Mouse (Mus musculus): ENCODE measurements at regions not wholly inside any gene's neighbourhood (a gene's known extent, or its start where the extent isn't known, plus 50 kb on each side); places are given as distances from the start of the nearest gene placed in this dataset.

DNA sequence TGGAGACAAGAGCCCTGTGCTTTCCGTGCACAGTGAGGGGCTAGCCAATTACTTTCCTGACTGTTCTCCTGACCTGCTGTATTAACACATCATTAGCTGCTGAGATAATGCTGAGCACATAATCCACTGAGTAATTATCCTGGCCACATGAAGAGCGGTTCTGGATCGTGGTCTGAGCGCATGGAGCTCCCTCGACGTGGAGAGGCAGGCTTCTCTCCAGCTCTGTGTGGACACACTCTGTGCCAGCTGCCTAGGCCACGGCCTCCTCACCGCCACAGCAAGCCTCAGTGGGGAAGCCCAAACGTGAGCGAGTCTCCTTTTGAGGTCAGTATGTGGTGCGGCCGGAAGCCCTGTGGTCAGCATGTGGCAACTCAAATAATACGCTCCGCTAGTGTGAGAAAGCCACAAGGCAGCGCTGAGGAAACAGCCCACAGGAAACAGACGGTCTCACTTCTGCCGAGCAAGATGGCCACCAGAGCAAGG lies 60.7 kb upstream of the Lrig1 start:
- no peak for DNase-seq (ENCODE audit: low read depth, low spot score)
- no peaks in the 10 kb centered on the region for H3K36me3 ChIP-seq (ENCODE audit: control insufficient read depth in 1 of 2, insufficient read depth in 2 of 2, low read length in 2 of 2)
- H3K9me3 ChIP-seq (replicated peaks; ENCODE audit: insufficient read depth, low read length) = no peaks in the 10 kb centered on the region
- no peak overlapping the region for H3K4me3 ChIP-seq (ENCODE audit: control insufficient read depth in 1 of 2, insufficient read depth in 1 of 2, low read depth in 2 of 2, low read length in 2 of 2)
- no peaks in the 10 kb centered on the region for H3K79me2 ChIP-seq (ENCODE audit: control insufficient read depth, insufficient read depth, low read length, poor library complexity)
- TF ChIP-seq CHD1 (IDR thresholded peaks at IDR 0.05; ENCODE audit: low read depth, low read length) (no peak), POLR2AphosphoS5 (IDR thresholded peaks at IDR 0.05; ENCODE audit: borderline replicate concordance, low read depth, low read length) (no peak), HCFC1 (IDR thresholded peaks at IDR 0.05; ENCODE audit: low read depth, low read length) (no peak), BHLHE40 (IDR thresholded peaks at IDR 0.05; ENCODE audit: borderline replicate concordance, low read depth, low read length) (no peak), TAL1 (IDR thresholded peaks at IDR 0.05; ENCODE audit: low read length) (no peak), CTCF (IDR thresholded peaks at IDR 0.05 in 2 of 3, conservative IDR thresholded peaks at IDR 0.05 in 1 of 3; ENCODE audit: control insufficient read depth in 1 of 3, insufficient read depth in 1 of 3, low read depth in 2 of 3, low read length in 3 of 3, poor library complexity in 1 of 3, severe bottlenecking in 1 of 3) (no peak), CHD2 (IDR thresholded peaks at IDR 0.05; ENCODE audit: low read length) (no peak), UBTF (IDR thresholded peaks at IDR 0.05; ENCODE audit: borderline replicate concordance, insufficient read depth, low read depth, low read length) (no peak), RAD21 (IDR thresholded peaks at IDR 0.05; ENCODE audit: low read depth, low read length) (no peak), E2F4 (IDR thresholded peaks at IDR 0.05; ENCODE audit: borderline replicate concordance, low read depth, low read length) (no peak), GATA1 (IDR thresholded peaks at IDR 0.05; ENCODE audit: low read depth, low read length) (no peak), RCOR1 (IDR thresholded peaks at IDR 0.05; ENCODE audit: low read depth, low read length) (no peak), MAX (IDR thresholded peaks at IDR 0.05; ENCODE audit: low read length) (no peak), MAFK (IDR thresholded peaks at IDR 0.05; ENCODE audit: borderline replicate concordance, low read depth, low read length) (no peak), EP300 (IDR thresholded peaks at IDR 0.05; ENCODE audit: low read depth in 1 of 2, low read length in 2 of 2) (no peak), SIN3A (IDR thresholded peaks at IDR 0.05; ENCODE audit: low read length) (no peak), MAZ (IDR thresholded peaks at IDR 0.05; ENCODE audit: low read depth, low read length) (no peak), KAT2A (conservative IDR thresholded peaks at IDR 0.05; ENCODE audit: low read depth, low read length) (no peak), ZMIZ1 (IDR thresholded peaks at IDR 0.05; ENCODE audit: low read depth, low read length) (no peak)
- no peak overlapping the region for H3K9ac ChIP-seq (ENCODE audit: control insufficient read depth, low read depth, low read length, poor library complexity, severe bottlenecking)
- no peaks in the 10 kb centered on the region for H3K4me1 ChIP-seq (ENCODE audit: control insufficient read depth in 1 of 2, insufficient read depth in 2 of 2, low read length in 2 of 2)
- no peaks in the 10 kb centered on the region for H3K27me3 ChIP-seq (ENCODE audit: control insufficient read depth in 1 of 2, insufficient read depth in 2 of 2, low read length in 2 of 2)
- H3K27ac ChIP-seq (ENCODE audit: control insufficient read depth, low read depth, low read length) = no peak overlapping the region

GRCm38 (mm10) chr6:94759649-94760048 lies 59.7 kb upstream of the Lrig1 start:
- no peaks in the 10 kb centered on the region for H3K36me3 ChIP-seq (ENCODE audit: control insufficient read depth in 1 of 2, insufficient read depth in 2 of 2, low read length in 2 of 2)
- H3K4me1 ChIP-seq (ENCODE audit: control insufficient read depth in 1 of 2, insufficient read depth in 2 of 2, low read length in 2 of 2) = peaks cover 0 to 4% of the 10 kb centered on the region in 2 experiments; a peak in 1 of 4 replicates
- no peak for TF ChIP-seq USF2 (IDR thresholded peaks at IDR 0.05; ENCODE audit: borderline replicate concordance in 1 of 2, insufficient read depth in 1 of 2, low read depth in 1 of 2, low read length in 2 of 2)
- peak; percentile 73; the same call in 1 of the 2 replicates for TF ChIP-seq MAFK (IDR thresholded peaks at IDR 0.05; ENCODE audit: borderline replicate concordance, low read depth, low read length)
- TF ChIP-seq POLR2AphosphoS2 (IDR thresholded peaks at IDR 0.05; ENCODE audit: low read length) = no peak
- TF ChIP-seq GATA1 (IDR thresholded peaks at IDR 0.05; ENCODE audit: low read depth, low read length) = no peak
- TF ChIP-seq POLR2AphosphoS5 (IDR thresholded peaks at IDR 0.05; ENCODE audit: borderline replicate concordance, low read depth, low read length) = no peak
- no peak for TF ChIP-seq MXI1 (IDR thresholded peaks at IDR 0.05; ENCODE audit: low read depth, low read length)
- TF ChIP-seq ZMIZ1 (IDR thresholded peaks at IDR 0.05; ENCODE audit: low read depth, low read length) = no peak
- no peak for TF ChIP-seq GABPA (IDR thresholded peaks at IDR 0.05; ENCODE audit: low read depth, low read length)
- TF ChIP-seq MYB (IDR thresholded peaks at IDR 0.05; ENCODE audit: low read depth, low read length) = no peak
- H3K9me3 ChIP-seq (replicated peaks; ENCODE audit: insufficient read depth, low read length) = no peaks in the 10 kb centered on the region
- no peak overlapping the region for H3K27ac ChIP-seq (ENCODE audit: control insufficient read depth, low read depth, low read length)
- H3K9ac ChIP-seq (ENCODE audit: control insufficient read depth, low read depth, low read length, poor library complexity, severe bottlenecking) = no peak overlapping the region
- H3K4me3 ChIP-seq (ENCODE audit: control insufficient read depth in 1 of 2, insufficient read depth in 1 of 2, low read depth in 2 of 2, low read length in 2 of 2) = no peak overlapping the region
- DNase-seq (ENCODE audit: low read depth, low spot score) = no peak
- no peaks in the 10 kb centered on the region for H3K79me2 ChIP-seq (ENCODE audit: control insufficient read depth, insufficient read depth, low read length, poor library complexity)
- no peaks in the 10 kb centered on the region for H3K27me3 ChIP-seq (ENCODE audit: control insufficient read depth in 1 of 2, insufficient read depth in 2 of 2, low read length in 2 of 2)
